Comparison of ENCODE assay signal across 8 mouse cellular contexts in the genomic region with DNA sequence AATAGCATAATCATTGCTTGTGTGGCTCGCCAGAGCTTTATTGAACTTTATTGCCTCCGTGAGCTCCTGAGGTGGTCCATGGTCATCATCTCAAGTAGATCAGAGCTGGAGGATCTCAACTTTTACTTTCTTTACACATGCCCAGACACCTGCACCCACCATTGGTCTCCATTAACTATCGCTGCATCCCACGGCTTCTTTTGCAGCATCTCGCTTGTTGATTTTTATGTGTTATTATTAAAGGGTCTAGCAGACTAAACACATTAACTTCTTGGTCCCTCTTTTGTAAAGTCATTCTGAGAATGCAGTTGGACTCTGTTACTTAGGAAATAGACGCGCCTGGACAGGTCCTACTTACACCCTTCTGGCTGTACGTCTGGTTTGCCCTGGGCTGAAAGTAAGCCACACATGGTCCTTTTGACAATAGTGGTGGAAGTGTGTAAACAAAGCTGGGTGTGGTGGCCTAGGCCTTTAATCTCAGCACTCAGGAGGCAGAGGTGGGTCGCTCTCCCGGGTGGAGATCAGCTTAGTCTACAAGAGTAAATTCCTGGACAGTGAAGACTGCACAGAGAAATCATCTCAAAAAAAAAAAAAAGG. TPM values are rescaled to one million over a fixed set of nuclear protein-coding genes. Genes with fewer than 3 reads are reported as not detected.
A peak's percentile ranks its signal among the peaks of the same experiment; 100 is the strongest.
DNase-seq lines count a peak whose midpoint lies in the region; ATAC-seq and TF ChIP-seq lines count a peak whose summit lies in the region.

No protein-coding gene starts in this region.

- H3K4me1 ChIP-seq in lung, postnatal 0 days (ENCODE audit: insufficient read depth, low read depth, low read length), result no peaks in the 10 kb centered on the region
- H3K4me1 ChIP-seq in limb, embryonic 10.5 days, result peaks cover 9% of the 10 kb centered on the region
- H3K4me1 ChIP-seq in small intestine, adult 2 months (ENCODE audit: control insufficient read depth, insufficient read depth, insufficient read length, low read length), result peaks cover 3% of the 10 kb centered on the region; the same call in 1 of the 2 replicates

- peak overlapping the region; percentile 64; the same call in 1 of the 2 replicates for H3K27ac ChIP-seq in lung, postnatal 0 days (ENCODE audit: low read length)
- H3K27ac ChIP-seq in limb, embryonic 10.5 days, result peak overlapping the region; percentile 93; the same call in 1 of the 2 replicates
- 0 out of 2 replicates have a peak overlapping the region, but pooled peaks have one; percentile 56 for H3K27ac ChIP-seq in small intestine, adult 2 months (ENCODE audit: insufficient read depth, low read depth, low read length)

- H3K4me2 ChIP-seq in lung, postnatal 0 days (replicated peaks; ENCODE audit: low read depth, low read length), result peak overlapping the region; percentile 40; the same call in 1 of the 2 replicates

- TF ChIP-seq CTCF in lung, postnatal 0 days (IDR thresholded peaks at IDR 0.05), result no peak
- TF ChIP-seq CTCF in small intestine, adult 2 months (IDR thresholded peaks at IDR 0.05; ENCODE audit: extremely low read depth, insufficient read length, insufficient replicate concordance, low read depth, low read length), result no peak

- 81% methylated on average over 10 of the region's 10 CpGs for WGBS in lung, postnatal 0 days
- 90% methylated on average over 10 of the region's 10 CpGs for WGBS in limb, embryonic 10.5 days
- 80% methylated on average over 10 of the region's 10 CpGs for WGBS in small intestine, adult 2 months

- no peak overlapping the region for H3K4me3 ChIP-seq in lung, postnatal 0 days (ENCODE audit: low read depth, low read length)
- H3K4me3 ChIP-seq in limb, embryonic 10.5 days, result peak overlapping the region; percentile 100
- H3K4me3 ChIP-seq in small intestine, adult 2 months (ENCODE audit: low read depth, low read length), result no peak overlapping the region

- H3K36me3 ChIP-seq in lung, postnatal 0 days (ENCODE audit: insufficient read depth, low read length), result no peaks in the 10 kb centered on the region
- peaks cover 16% of the 10 kb centered on the region for H3K36me3 ChIP-seq in limb, embryonic 10.5 days
- no peaks in the 10 kb centered on the region for H3K36me3 ChIP-seq in small intestine, adult 2 months (ENCODE audit: control insufficient read depth, insufficient read depth, low read length)

- TF ChIP-seq EP300 in lung, postnatal 0 days (IDR thresholded peaks at IDR 0.05), result no peak

- H3K27me3 ChIP-seq in lung, postnatal 0 days (replicated peaks; ENCODE audit: insufficient read depth, low read length), result no peaks in the 10 kb centered on the region
- H3K27me3 ChIP-seq in limb, embryonic 10.5 days (ENCODE audit: low read depth, poor library complexity, severe bottlenecking), result no peaks in the 10 kb centered on the region
- H3K27me3 ChIP-seq in small intestine, adult 2 months (ENCODE audit: control insufficient read depth, insufficient read depth, low read length), result no peaks in the 10 kb centered on the region

- no peak for ATAC-seq in lung, postnatal 0 days

- no peak overlapping the region for H3K9ac ChIP-seq in lung, postnatal 0 days (replicated peaks; ENCODE audit: low read depth)

- no peak for TF ChIP-seq POLR2A in small intestine, adult 2 months (IDR thresholded peaks at IDR 0.05; ENCODE audit: low read depth, low read length)

- peak; percentile 48 for DNase-seq in cerebellum, adult 11-12 months
- no peak for DNase-seq in cerebellum, postnatal 10 days
- DNase-seq in lung, postnatal 0 days (ENCODE audit: low spot score), result no peak
- DNase-seq in lung, postnatal 36 days, result no peak
- no peak for DNase-seq in limb, embryonic 10.5 days (ENCODE audit: low spot score)
- DNase-seq in B cell, adult 2 months, result no peak
- no peak for DNase-seq in Muller cell, postnatal 12 days (ENCODE audit: inconsistent ontology term)

- no peaks in the 10 kb centered on the region for H3K9me3 ChIP-seq in lung, postnatal 0 days (ENCODE audit: low read length)
- H3K9me3 ChIP-seq in limb, embryonic 10.5 days (replicated peaks), result no peaks in the 10 kb centered on the region

RNA-seq across cellular contexts. Expression of a gene that starts 0.8 kb away (rescaled TPM):
- 46.5 and 58.0 TPM in 2 replicates for polyA plus RNA-seq in lung, postnatal 0 days (2015; fragmentation: Nextera tagmentation; extraction: Ambion mirVana)
- 82.8 and 93.6 TPM in 2 replicates for polyA plus RNA-seq in limb, embryonic 10.5 days (2016; fragmentation: Nextera tagmentation; extraction: Ambion mirVana)
- 5.9 and 8.1 TPM in 2 replicates for polyA plus RNA-seq in small intestine, adult 2 months (2012; rRNA removed)

RNA-seq across cellular contexts. Expression of a gene that starts 13.2 kb away (rescaled TPM):
- polyA plus RNA-seq in lung, postnatal 0 days (2015; fragmentation: Nextera tagmentation; extraction: Ambion mirVana), result 18.0 and 21.9 TPM in 2 replicates
- polyA plus RNA-seq in limb, embryonic 10.5 days (2016; fragmentation: Nextera tagmentation; extraction: Ambion mirVana), result 52.3 and 71.3 TPM in 2 replicates
- polyA plus RNA-seq in small intestine, adult 2 months (2012; rRNA removed), result 34.1 and 70.7 TPM in 2 replicates

RNA-seq across cellular contexts. Expression of a gene that starts 51.6 kb away (rescaled TPM):
- 31.5 and 32.7 TPM in 2 replicates for polyA plus RNA-seq in lung, postnatal 0 days (2015; fragmentation: Nextera tagmentation; extraction: Ambion mirVana)
- 26.8 and 31.1 TPM in 2 replicates for polyA plus RNA-seq in limb, embryonic 10.5 days (2016; fragmentation: Nextera tagmentation; extraction: Ambion mirVana)
- polyA plus RNA-seq in small intestine, adult 2 months (2012; rRNA removed), result 24.3 and 29.3 TPM in 2 replicates

RNA-seq across cellular contexts. Expression of a gene that starts 56.4 kb away (rescaled TPM):
- polyA plus RNA-seq in lung, postnatal 0 days (2015; fragmentation: Nextera tagmentation; extraction: Ambion mirVana), result 11.7 and 12.8 TPM in 2 replicates
- 30.8 and 32.2 TPM in 2 replicates for polyA plus RNA-seq in limb, embryonic 10.5 days (2016; fragmentation: Nextera tagmentation; extraction: Ambion mirVana)
- 1.2 and 1.8 TPM in 2 replicates for polyA plus RNA-seq in small intestine, adult 2 months (2012; rRNA removed)
